Mouse (Mus musculus): Measurements from ENCODE around the gene Bad. TPM values are rescaled to one million over a fixed set of nuclear protein-coding genes. Genes with fewer than 3 reads are reported as not detected.

Gene Bad
- polyA plus RNA-seq, 1 experiment, result 60.4 TPM

DNA sequence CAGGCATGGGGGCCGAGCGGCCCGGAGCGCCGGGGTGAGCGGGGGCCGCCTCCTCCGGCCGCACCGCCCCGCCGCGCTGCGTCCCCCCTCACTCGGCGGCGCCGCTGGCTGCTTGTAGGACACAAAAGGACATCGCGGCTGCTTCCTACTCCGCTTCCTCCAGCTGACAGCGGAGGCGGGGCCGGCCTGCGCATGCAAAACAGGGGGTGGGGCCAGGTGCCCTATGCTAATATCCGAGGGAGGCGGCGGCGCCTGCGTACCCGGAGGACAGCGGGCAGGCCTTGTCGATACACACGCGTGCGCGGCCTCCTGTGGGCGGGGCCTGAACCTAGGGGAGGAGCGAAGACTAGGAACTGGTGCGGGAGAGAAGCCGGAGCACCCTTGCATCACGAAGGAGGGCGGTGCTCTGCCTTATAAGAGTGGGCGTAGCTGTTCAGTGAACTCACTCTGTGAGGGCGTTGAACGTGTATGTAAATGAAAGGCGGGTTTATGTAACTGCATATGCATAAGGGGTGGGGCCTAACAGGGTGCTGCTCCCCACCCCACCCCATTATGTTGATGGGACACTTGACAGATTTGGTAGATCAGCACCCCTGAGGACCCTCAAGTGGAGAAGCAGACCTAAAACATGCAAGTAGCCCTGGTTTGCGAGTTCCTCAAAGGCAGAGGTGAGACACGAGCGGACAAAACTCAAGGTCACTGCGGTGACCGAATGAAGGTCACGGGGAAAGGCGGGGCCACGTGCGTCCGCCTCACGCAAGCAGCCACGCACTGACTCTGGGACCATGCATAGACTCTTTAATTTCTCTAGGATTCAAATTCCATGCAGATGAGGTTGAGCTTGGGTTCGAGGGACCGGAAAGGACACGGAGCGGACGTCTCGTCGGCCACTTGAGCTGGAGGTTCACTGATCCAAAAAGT is 19.8 kb upstream of the Bad start, which contains the start of gene Esrra:
Gene Esrra, minus strand, starts transcription at position 167 of the 921 bp plus-strand sequence.
- H3K27ac ChIP-seq (ENCODE audit: insufficient read depth, low read length), result peak within 1 kb of the TSS; percentile 90
- TF ChIP-seq POLR2A (IDR thresholded peaks at IDR 0.05; ENCODE audit: extremely low read depth, insufficient read depth, low read length) (peak; percentile 68; the same call in 1 of the 2 replicates), CTCF (IDR thresholded peaks at IDR 0.05; ENCODE audit: extremely low read depth, insufficient read depth, low read length) (no peak)
- peaks cover 6% of the 10 kb centered on the region; the same call in 1 of the 2 replicates for H3K4me1 ChIP-seq (ENCODE audit: control insufficient read depth, insufficient read depth, low read length)
- peak within 1 kb of the TSS; percentile 43 for H3K4me3 ChIP-seq (ENCODE audit: insufficient read depth, low read length)

DNA sequence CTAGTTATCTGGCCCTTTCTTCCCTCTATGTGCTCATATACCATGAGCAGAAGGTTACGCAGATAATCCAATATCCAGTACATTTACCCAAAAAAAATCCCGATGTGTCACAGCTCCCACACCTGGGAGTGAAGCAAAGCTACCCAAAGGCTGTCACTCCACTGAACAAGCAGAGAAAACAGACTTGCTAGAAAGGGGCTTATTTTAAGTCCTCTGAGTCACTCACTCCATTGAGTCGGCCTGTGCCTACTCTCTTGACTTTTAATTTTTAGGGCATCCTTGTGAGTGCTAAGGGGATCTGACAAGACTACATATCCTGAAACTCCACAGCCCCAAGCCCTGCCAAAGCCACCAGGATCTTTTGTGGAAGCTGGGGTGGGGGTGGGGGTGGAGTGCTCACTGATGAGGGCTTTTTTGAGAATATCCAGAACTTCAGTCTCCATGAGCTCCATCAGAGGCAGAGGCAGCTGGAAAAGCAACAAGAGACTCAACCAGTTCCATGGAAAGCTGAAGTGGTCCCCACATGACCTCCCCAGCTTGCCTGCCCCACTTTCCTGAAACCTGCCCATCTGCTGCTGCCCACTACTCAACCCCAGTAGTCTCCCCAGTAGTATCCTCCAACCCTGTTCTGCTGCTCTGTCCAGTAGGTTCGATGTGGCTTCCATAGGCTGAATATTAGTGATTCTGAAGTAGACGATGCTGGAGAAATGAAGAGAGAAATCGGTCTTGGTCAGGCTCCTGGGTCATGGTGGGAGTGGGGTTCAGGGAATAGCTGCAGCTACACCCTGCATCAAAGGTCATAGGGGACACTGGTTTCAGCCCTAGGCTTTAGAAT is 18.5 kb upstream of the Bad start:
- TF ChIP-seq CTCF (IDR thresholded peaks at IDR 0.05; ENCODE audit: extremely low read depth, insufficient read depth, low read length) (no peak), POLR2A (IDR thresholded peaks at IDR 0.05; ENCODE audit: extremely low read depth, insufficient read depth, low read length) (no peak)
- Histone ChIP-seq H3K4me3 (ENCODE audit: insufficient read depth, low read length) (peak overlapping the region; percentile 43; the same call in 1 of the 2 replicates), H3K4me1 (ENCODE audit: control insufficient read depth, insufficient read depth, low read length) (peaks cover 6% of the 10 kb centered on the region; the same call in 1 of the 2 replicates), H3K27ac (ENCODE audit: insufficient read depth, low read length) (peak overlapping the region; percentile 90)

DNA sequence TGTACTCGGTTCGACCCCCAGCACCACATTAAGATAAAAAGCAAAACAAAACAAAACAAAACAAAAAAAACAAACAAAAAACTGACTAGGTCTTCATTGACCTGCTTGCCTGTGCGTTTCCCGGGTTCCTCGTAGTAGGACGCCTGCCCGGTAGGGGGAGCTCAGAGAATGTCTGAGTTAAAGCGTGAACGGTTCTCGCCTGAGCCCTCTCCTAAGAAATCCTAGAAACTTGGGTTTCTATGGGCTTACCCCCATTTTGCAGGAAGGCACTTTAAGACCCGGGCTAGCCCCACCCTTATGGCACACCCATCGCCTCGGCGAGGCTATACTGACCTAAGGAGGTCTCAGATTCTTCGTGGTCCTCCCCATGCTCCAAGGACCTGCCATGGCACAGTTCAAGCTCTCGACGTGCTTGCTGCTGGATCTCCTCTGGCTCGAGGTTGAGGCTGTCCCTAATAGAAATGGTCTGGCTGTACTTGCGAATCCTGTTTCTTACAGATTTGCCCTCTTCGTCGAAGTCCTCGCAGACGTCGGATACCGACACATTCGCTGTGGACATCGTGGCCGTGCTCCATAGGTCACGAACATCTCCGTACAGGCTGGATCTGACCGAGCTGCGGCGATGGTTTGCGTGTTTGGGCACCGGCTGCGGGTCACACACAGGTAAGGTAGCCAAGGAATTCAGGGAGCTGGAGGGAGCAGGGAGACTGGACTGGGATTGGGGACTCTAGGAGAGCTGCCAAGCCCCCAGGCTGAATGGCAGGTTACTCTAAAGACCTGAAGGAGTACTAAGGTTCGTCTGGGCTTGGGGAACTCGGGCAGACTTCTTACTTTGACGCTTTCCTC is 17.0 kb upstream of the Bad start:
- Histone ChIP-seq H3K4me3 (ENCODE audit: insufficient read depth, low read length) (no peak overlapping the region), H3K27ac (ENCODE audit: insufficient read depth, low read length) (no peak overlapping the region), H3K4me1 (ENCODE audit: control insufficient read depth, insufficient read depth, low read length) (peaks cover 4% of the 10 kb centered on the region; the same call in 1 of the 2 replicates)
- TF ChIP-seq POLR2A (IDR thresholded peaks at IDR 0.05; ENCODE audit: extremely low read depth, insufficient read depth, low read length) (no peak), CTCF (IDR thresholded peaks at IDR 0.05; ENCODE audit: extremely low read depth, insufficient read depth, low read length) (peak; percentile 85)

DNA sequence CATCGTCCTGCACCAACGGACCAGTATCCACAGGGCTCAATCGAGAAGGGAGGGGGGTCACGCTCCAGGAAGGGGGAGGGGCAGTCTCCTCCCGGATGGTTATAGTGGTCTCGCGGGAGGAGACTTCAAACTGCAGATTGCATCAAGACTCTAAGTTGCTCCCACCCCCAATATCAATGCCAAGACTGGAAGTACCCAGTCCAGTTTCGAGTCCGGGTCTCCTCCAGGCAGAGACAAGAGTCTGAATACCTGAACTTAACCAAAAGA is 16.4 kb upstream of the Bad start, which contains the start of gene Catsperz:
Gene Catsperz, minus strand, starts transcription at position 74 of the 267 bp plus-strand sequence.
- Histone ChIP-seq H3K4me3 (ENCODE audit: insufficient read depth, low read length) (no peak within 1 kb of the TSS), H3K27ac (ENCODE audit: insufficient read depth, low read length) (no peak within 1 kb of the TSS), H3K4me1 (ENCODE audit: control insufficient read depth, insufficient read depth, low read length) (peaks cover 4% of the 10 kb centered on the region; the same call in 1 of the 2 replicates)
- TF ChIP-seq POLR2A (IDR thresholded peaks at IDR 0.05; ENCODE audit: extremely low read depth, insufficient read depth, low read length) (no peak), CTCF (IDR thresholded peaks at IDR 0.05; ENCODE audit: extremely low read depth, insufficient read depth, low read length) (no peak)

DNA sequence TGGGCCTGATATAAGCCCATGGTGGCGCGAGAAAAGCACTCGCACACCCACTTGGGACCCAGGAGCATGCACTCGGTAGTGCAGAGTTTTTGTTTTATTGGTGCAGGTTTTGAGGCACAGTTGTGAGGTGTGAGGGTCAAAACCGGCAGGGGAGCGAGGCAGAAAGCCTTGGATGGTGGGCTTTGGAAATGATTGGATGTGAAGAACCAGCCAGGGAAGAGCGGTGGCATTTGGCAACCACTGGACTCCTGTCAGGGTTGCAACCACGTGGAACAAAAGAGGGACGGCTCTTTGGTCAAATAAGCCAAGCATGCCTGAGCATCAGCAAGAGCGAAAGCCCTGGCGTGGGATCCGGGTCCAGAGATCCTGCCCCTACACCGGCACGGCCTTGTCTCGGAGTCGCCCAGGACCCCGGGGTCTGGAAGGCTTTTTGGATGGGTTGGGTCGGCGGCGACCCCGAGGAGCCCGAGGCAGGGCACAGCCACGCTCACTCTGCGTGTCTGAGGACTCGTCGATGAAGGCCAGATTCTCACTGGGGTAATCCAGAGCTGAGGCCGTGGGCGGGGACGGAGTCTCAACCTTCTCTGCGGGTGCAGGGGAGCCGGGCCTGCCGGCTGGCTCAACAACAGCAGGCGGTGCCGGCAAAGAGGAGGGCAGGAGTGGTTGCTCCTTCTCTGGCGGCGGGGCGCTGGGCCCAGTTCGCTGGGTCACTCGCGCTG is 15.9 kb upstream of the Bad start:
- H3K4me3 ChIP-seq (ENCODE audit: insufficient read depth, low read length), result no peak overlapping the region
- TF ChIP-seq CTCF (IDR thresholded peaks at IDR 0.05; ENCODE audit: extremely low read depth, insufficient read depth, low read length) (no peak), POLR2A (IDR thresholded peaks at IDR 0.05; ENCODE audit: extremely low read depth, insufficient read depth, low read length) (no peak)
- H3K4me1 ChIP-seq (ENCODE audit: control insufficient read depth, insufficient read depth, low read length), result peaks cover 4% of the 10 kb centered on the region; the same call in 1 of the 2 replicates
- H3K27ac ChIP-seq (ENCODE audit: insufficient read depth, low read length), result no peak overlapping the region

DNA sequence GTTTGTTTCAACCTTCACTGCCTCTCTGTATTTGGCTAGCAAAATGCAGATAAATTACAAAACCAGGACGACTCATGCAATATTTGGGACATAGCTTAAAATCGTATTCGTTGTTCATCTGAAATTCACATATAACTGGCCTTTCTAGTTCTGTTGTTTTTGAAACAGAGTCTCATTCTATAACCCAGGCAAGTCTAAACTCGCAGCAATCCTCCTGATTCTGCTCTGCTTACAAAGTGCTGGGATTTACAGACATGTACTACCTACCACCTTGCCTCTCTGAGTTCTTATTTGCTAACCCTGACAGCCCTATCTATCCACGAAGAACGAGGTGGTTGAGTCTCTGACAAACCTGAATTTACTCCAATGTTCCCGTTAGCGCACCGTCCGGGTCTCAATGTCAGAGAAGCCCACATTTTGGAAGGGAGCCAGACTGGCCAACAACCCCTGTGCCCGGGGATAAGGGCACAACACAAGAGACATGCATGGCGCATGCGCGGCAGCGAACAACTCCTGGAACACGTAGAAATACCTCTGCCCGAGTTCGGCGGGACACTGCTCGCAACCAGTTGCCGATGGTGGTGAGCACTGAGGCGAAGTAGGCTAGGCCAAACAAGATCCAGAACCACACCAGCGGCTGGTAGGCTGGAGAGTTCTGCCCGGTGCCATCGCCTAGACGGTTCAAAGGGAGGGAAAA is 15.0 kb upstream of the Bad start:
- H3K27ac ChIP-seq (ENCODE audit: insufficient read depth, low read length), result no peak overlapping the region
- H3K4me3 ChIP-seq (ENCODE audit: insufficient read depth, low read length), result no peak overlapping the region
- TF ChIP-seq CTCF (IDR thresholded peaks at IDR 0.05; ENCODE audit: extremely low read depth, insufficient read depth, low read length) (no peak), POLR2A (IDR thresholded peaks at IDR 0.05; ENCODE audit: extremely low read depth, insufficient read depth, low read length) (no peak)

DNA sequence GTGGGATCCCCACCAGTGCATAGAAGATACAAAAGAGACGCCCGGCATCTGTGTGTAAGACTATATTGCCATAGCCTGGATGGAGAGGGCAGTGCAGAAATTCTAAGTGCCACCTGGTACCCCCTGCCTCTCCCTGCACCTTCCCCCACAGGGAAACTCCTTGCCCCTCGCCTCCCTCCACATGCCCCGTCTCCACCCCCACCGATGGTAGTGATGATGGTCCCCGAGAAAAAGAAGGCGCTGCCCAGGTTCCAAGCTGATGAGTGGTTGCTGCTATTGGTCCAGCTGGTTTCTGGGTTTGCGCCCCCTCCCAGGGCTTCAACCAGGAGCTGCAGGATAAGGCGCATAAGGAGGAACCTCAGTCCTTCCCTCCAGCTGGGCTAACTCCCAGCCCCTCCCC is 13.6 kb upstream of the Bad start:
- TF ChIP-seq POLR2A (IDR thresholded peaks at IDR 0.05; ENCODE audit: extremely low read depth, insufficient read depth, low read length) (no peak), CTCF (IDR thresholded peaks at IDR 0.05; ENCODE audit: extremely low read depth, insufficient read depth, low read length) (no peak)
- Histone ChIP-seq H3K27ac (ENCODE audit: insufficient read depth, low read length) (no peak overlapping the region), H3K4me3 (ENCODE audit: insufficient read depth, low read length) (no peak overlapping the region), H3K4me1 (ENCODE audit: control insufficient read depth, insufficient read depth, low read length) (no peaks in the 10 kb centered on the region)

More for the DNA sequence above, 15.0 kb upstream of the Bad start:
- peaks cover 4% of the 10 kb centered on the region; the same call in 1 of the 2 replicates for H3K4me1 ChIP-seq (ENCODE audit: control insufficient read depth, insufficient read depth, low read length)

DNA sequence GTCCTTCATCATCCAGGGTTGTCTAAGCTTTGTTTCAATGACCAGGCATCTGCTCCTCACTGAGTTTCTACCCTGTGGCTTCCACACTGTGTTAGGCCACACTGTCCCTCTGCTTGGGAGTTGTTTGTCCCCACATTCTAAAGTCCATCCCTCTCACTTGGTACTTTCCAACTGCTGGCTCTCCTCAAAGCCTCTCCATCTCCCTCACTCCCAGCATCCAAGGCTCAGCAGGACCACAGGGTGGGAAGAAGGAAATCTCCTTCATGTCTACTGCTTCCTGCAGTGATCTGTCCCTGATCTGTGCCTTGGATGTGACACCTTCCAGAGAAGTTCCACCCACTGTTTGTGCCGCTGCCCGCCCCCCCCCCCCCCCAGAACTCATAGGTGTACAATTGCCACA is 10.7 kb upstream of the Bad start:
- TF ChIP-seq POLR2A (IDR thresholded peaks at IDR 0.05; ENCODE audit: extremely low read depth, insufficient read depth, low read length) (0 out of 2 replicates have a peak, but pooled peaks have one; percentile 13), CTCF (IDR thresholded peaks at IDR 0.05; ENCODE audit: extremely low read depth, insufficient read depth, low read length) (no peak)
- peak overlapping the region; percentile 4; the same call in 1 of the 2 replicates for H3K4me3 ChIP-seq (ENCODE audit: insufficient read depth, low read length)

More for the DNA sequence above, 10.7 kb upstream of the Bad start:
- no peak overlapping the region for H3K27ac ChIP-seq (ENCODE audit: insufficient read depth, low read length)
- H3K4me1 ChIP-seq (ENCODE audit: control insufficient read depth, insufficient read depth, low read length), result no peaks in the 10 kb centered on the region
